Mouse (Mus musculus): ENCODE measurements around the gene Pdzrn4.

Pdzrn4 gene

DNA sequence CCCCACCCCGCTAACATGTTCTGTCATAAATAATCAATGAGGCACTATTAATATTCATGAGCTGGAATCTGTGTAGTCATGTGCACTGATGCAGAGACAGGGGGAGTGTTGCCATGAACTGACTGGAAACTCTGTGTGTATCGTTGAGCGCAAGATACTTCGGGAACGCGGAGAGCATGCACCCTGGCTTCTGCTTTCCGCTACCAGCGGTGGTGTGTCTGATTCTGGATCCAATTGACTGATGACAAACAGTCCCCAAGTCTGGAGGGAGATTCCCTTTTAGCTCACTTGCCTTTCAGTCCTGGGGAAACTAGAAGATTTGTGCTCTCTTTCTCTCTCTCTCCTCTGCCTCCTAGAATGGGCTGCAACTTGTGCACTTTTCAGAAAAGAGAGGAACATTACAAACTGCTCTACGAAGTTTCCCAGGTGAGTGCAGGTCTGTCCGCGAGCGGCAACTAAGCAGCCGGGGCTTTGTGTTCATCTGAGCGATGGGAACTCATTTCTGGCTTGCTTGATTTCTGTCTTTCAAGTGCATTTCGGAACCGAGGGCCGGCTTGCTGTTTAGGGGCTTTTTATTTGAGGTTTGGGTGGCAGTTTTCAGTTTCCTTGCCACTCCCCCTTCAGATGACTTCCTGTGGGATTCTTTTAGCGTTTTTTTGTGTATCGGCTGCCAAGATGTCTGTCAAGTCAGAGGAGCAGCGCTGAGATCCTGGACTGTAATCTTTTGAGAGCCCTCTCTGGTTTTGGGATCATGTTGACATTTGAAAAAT, 200.5 kb downstream of the Pdzrn4 start:
- peak in 1 of 2 experiments; percentile 10 for DNase-seq

DNA sequence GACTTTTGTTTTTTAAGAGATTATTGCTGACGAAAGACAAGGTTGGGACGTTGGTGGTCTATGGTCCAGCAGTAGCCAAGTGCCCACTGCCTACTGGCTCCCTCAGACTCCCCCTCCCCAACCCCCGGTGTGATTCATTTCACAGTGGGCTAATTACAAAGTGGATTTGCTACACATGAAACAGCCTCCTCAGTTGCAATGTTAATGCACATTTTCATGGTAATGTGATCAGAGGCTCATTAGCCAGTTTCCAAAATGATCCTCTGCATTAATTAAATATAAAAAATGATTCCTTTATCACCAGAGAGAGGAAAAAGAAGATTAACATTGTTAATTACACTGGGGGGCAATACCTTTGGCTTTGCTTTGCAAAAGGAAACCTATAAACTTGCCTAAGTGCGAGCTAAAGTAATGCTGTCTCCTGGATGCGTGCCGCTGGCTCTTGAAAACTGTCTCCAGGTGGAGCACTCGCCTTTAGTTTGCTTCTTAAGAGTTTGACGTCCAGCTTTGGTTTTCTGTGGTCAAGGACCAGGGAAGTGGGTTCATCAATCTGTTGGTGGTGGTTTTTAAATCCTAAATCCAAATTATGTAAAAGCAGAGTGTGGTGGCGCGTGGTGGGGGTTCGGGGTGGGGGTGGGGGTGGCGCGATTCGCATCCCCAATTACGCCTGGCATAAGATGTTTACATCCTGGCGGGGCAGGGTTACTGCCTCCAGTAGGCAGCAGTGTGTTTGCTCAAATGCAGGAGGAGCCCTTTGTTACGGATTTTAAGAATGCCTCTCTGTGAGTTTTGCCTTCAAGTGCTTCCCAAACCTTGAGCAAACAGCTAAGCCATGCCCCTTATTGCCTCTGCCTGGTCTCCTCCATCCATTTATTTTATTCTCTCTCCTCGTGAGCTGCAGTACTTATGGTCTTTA, 202.0 kb downstream of the Pdzrn4 start:
- DNase-seq, result peak; percentile 10 to 26

DNA sequence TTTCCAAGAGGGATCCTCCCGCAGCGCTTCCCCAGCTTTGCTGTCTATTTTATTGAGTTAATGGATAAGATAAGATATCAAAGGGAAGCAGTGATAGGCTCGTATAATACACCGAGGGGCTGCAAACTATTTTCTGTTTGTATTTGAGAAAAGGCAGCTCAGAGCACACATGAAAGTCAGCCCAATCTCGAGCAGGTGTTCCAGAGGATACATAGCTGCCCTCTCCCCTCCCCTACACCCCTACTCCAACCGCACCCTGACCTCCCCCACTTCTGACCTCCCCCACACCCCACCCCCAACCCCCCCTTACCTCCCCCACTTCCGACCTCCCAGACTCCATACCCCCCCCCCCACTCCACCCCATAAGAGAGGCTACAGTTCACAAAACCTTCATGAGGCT, 202.7 kb downstream of the Pdzrn4 start:
- DNase-seq, result no peak

DNA sequence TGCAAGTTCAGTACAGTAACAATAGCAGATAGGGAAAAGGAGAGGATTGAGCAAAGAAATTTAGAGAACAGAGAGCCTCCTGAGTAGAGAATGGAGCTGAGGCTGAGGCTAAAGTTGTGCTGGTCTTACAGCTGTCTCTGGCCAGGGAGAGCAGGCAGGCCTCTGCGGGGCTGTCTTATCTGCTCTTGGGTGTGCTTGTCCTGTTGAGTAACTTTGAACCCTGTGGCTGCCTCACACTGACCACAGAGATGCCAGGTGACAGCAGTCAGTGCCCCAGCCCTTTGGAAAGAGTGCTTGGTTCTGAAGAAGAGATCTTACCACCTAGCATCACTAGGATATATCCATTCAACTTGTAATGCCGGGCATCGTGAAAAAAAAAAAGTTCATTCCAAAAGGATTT, 214.2 kb downstream of the Pdzrn4 start:
- no peak for DNase-seq

DNA sequence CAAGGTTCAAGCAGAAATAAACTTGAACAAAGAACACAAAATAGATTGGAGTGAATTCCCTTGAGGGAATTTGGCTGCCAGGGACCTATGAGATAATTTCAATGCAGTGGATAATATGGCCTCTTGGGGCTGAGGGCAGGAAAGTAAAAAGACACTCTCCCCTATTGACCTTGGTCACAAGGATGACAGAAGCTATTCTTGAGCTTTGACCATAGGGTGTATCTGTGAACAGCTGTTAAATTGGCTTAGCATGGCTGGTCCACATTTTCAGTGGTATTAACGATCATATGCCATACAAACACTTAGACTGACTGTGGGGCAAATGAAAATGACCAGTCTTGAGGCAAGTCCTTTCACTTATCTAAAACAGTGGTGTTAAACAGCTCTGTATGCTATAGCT, 215.7 kb downstream of the Pdzrn4 start:
- DNase-seq, result no peak

DNA sequence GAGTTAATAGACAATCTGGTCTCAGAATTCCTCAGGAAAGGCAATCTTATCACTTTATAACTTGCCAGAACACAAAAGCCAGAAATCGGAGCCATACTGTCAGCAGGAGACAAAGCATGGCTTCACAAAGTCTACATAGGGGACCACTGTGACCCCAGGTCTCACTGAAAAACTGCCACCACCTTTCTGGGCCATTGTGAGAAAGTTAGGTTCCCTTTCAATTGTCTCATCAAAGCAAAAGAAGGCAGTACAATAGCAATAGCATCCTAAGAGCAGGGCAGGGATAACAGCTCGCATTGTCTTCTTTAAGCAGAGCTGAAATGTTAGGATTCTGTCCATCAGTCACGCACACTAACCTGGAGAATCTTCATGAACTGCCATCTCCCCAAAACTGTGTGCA, 216.5 kb downstream of the Pdzrn4 start:
- DNase-seq, result no peak

DNA sequence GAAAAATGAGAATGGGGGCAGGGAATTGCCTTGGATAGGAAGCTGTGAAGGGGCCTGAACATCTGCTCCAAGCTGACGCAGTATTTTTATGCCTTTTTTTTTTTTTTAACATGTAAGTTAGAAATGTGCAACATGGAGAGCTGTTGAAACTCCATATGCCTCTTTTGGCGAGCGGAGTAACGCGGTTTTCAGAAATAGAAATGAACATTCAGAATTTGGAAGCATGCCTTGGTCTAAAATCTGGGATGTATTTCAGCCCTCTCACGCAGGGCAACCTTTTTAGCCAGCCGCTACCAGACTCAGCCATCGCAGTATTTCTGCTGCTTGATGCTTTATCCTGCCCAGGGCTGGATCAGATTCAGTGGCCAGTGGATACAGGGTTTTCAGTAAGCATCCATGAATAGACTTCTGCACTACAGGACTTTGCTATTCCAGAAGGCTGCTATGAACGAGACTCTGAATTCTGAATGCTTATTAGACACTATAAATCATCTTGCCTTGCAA, 225.1 kb downstream of the Pdzrn4 start:
- DNase-seq, result peak; percentile 69 to 74

DNA sequence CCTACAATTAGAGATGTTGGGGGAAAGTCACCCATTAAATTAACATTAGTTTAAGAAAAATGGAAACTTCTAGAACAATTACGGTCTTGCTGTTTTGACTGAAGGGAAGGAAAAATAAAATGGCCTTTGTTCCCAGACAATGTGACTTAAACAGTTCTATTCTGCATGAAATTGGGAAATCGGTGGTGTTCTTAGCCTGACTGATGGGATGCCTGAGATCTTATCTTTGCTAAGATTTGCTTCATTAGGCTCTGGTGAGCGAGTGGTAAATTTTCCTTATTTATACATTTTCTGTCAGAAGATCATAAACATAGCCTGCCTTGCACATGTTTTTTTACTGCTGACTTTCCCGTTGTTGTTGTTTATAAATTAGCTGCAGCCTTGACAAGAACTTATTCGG, 225.6 kb downstream of the Pdzrn4 start:
- DNase-seq, result no peak

DNA sequence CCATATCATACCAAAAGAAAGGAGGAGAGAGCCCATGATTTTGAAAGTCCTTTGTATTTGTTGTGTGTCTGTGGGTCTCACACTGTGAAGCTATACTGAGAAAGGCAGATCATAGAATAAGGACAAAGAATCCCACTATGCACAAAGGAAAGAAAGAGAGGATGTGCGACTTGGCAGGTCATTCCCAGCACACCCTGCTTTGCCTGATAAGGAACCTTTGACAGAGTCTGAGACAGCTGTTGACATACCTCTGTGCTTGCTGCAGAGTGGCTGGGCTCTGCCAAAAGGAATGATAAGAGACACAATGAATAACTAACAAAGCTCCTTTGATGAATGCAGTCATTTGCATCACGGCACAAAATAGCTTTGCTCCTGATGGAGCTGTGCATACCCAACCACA, 232.5 kb downstream of the Pdzrn4 start:
- DNase-seq, result no peak

DNA sequence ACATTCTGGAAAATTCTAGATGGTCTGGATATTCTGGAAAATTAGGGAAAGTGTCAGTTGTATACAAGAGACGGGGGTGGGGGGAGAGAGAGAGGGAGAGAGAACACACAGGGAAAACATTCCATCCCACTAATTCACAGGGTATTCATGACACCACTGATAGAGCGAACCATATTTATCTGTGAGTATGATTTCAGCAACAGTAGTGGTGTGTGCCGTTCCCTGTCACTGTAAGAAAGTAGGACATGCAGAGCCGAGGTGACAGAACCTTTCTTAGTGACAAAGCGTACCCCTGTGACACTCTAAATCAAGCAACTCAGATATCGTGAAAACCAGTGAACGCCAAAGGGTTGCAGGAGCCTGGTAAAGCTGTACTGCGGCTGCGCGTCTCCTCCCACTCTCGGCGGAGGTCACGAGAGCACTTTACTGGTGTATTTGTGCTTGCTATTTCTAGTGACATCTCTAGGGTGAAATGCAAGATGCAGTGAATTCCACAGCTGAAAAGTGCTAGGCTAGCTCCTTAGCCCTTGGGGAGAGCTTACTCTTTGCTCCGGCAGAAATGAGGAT, 237.4 kb downstream of the Pdzrn4 start:
- DNase-seq, result no peak

DNA sequence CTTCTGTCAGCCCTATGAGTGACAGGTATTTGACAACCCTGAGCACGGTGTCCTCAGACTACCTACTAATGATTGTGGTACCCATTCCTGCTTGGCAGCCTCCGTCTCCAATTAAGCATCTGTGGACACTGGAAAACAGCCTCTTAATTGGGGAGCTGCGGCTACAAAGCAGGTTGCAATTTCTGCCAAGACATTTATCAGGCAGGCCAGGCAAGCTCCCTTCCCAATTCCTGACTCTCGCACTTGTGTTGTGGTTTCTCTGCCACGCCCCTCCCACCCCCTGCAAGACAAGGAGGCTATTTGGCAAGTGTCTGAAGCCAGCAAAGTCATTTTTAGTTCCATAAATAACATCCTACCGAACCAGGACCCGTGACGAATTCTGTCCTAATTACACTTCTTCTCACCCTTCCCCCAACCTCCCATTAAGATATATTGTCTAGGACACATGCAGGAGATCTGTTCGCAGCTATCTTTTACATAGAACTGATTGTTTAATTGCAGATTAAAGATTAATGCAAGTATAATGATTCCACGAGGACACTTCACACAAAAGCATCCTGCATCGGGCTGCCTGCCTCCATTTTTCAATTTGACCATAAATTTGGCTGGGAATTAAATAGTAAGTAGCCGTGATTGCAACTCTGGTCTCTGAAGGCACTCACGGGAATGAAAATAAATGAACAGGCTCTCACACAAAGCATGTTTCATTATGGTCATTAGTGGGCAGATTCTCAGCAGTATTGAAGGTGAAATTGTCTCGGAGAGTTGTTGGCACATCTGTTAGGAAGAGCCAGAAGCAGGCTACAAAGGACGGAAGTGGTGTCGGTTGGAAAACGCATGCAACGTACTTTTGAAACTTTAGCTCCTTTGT, 243.8 kb downstream of the Pdzrn4 start:
- no peak for DNase-seq

DNA sequence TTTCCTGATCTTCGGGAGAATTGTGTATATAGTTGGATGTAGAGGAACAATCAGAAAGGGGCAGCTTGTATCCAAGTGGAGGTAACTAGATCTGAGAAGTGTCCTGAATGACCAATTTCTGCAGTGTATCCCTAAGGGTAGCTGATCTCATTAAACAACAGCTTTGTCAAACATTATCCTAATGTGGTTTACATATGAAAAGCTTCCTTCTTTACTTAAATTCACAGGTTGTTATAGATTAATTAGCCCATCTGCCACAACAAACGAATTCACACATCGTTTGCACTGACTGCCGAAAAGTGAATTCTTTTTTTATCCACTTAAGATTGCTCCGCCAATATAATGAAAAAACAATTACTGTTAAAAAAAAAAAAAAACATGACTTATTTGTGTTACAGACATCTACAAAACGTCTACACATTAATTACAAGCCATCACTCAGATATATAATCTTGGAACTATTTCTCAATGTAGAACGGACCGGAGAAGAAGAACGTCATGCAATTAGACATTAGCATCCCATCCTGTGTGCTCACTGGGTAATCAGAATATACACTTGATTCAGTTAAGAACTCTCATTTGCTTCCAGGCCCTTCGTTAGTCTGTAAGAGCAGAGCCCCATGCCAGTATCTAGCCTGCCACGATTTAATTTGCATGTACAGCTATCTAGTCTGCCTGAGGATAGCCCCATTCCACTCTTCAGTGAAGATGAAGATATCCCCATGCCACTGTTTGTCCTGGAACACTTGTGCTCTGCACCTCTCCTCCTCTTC, 274.8 kb downstream of the Pdzrn4 start:
- no peak for DNase-seq

DNA sequence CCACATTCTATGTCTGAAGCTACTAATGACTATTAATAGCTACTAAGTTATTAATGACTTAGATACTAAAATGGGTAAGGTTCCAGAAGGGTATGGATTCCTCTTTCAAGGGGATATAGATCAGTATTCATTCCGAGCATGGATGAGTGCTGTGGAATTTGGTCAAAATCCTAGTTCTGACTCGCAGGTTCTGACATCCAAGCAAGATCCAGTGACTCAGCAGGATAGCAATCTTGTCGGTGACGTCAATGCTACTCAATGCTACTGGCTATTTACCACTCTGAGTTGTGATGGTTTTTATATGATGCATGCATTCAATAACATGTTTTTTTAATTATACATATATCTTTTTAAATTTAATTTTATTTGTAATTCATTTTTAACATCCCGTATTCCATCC, 279.4 kb downstream of the Pdzrn4 start:
- DNase-seq, result no peak

DNA sequence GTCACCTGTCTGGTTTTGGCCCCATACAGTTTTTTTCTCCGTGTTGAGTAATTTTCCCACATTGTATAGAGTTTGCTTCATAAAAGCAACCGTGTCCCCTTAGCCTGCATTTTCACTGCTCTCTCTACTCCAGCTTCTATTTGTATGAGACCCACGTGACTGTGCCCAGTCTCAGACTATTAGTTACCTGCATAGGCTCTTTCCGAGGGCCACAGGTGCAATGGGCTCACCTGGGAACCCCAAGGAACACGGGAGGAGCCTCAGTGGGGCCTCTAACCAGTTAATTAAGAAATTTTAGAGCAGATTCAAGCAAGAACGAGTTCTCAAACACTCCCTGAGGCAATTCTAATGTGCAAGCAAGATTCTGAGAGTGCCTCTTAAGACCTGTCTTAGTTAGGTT, 281.7 kb downstream of the Pdzrn4 start:
- DNase-seq, result no peak

DNA sequence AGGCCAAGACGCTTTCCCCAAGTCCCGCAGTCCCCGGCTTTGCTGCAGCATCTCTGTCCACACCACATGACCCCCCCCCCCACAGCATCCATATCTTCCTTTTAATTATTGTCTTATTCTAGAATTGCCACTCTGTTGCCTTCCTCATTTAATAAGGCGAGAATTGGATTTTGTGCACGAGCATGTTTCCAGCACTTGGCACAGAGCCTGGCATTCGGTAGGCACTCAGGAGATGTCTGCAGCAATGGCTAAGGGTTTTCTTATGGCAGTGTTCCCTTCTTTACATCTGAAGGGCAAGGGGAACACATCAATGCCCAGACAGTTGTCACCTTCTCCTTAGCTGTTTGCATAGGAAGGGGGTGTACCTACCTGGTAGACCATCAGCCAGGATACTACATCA, 282.9 kb downstream of the Pdzrn4 start:
- DNase-seq, result no peak

DNA sequence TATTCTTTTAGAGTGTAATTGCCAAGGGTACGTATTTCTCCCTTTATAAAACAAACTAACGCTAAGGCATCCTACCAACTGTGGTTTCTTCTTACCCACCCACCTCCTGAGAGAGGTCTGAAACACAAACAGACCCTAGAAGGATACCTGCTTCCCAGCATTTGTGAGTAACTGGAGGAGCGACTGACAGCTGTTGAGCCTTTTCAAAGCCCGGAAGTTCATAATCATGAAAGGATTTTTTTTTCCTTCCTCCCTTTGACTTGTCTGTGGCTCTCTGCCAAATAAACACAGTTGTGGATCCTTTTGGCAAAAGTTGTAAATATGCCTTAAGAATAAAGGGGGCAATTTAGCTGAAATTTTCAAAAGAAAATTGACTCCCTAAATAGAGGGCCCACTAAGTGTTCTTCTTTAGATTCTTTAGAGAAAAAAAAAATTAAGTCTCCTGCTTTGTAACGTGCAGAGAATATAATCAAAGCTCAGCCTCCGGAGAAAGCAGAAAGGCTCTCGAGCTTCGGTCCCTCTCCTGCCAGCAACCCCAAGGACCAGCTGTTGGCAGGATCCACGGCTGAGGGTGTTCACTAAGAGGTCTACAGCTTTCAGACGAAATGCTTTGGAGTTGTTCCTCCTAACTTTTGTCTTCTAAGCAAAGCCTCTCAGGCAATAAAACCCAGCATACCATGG, 299.7 kb downstream of the Pdzrn4 start:
- no peak for DNase-seq

DNA sequence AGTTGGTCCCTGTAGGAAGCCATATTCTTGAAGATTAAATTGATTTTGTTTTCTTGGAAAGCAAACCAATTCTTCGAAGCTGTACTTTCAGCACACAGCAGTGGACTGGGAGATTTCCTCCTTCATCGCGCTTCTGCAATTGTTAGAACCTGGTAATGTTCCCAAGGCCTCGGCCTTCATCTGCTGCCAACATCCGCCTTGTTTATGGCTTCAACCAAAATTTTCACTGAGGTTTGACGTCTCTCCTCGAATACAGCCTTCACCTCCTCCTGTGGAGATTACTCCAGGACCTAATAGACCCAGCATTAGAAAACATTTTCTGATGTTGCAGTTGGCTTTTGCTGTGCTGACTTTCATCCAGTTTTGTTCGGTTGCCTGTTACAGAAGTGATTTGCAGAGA, 307.5 kb downstream of the Pdzrn4 start:
- DNase-seq, result no peak

DNA sequence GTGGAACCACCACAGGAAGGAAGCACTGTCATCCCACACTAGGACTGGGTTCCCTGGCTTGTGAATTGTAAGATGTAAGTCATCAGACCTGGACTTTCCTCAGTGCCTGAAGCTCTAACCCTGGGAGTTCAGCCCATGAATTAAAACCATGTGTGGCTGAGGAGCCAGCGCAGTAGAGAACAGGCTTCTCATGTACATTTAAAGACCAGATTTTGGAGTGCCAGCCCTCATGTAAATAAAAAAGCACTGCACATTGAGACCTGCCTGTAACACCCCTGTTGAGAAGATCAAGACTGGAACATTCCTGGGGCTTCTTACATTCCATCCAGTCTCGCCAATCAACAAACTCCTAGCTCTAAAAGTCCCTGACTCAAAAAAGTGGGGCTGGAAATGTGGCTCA, 342.0 kb downstream of the Pdzrn4 start:
- no peak for DNase-seq

DNA sequence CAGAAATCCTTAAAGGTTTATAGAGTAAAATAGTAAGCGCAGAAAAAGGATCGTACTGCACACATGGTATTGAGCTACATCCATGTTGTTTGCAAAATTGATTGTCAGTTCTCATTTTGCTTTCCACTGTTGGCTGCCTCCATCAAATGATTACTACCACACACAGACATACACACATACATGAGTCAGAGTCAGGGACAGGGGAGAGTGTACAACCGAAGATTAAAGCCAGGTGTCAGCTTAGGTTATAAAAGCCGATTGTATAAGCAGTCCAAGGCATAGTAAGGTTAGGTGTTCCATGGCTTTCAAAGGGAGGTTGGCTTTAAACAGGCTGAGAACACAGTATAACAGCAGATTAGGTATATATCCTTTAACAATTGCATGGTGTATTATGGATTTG, 343.2 kb downstream of the Pdzrn4 start:
- DNase-seq, result no peak

DNA sequence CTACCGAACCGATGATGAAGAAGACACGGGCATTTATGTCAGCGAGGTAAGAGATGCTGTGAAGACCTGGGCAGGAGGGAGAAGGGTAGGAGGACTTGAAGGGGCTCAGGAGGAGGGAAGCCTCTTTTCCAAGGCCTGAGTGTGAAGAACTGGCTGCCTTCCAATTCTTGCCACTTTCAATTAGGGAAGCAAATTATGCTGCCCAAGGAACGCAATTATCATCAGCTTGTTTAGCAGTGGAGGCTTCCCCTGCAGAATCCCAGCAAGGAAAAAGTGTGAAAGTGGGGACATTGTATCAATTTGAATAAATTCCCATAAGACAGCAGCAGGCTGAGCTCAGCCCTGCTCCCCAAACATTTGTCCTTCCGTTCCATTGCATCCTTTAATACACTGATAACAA, 346.9 kb downstream of the Pdzrn4 start:
- no peak for DNase-seq

DNA sequence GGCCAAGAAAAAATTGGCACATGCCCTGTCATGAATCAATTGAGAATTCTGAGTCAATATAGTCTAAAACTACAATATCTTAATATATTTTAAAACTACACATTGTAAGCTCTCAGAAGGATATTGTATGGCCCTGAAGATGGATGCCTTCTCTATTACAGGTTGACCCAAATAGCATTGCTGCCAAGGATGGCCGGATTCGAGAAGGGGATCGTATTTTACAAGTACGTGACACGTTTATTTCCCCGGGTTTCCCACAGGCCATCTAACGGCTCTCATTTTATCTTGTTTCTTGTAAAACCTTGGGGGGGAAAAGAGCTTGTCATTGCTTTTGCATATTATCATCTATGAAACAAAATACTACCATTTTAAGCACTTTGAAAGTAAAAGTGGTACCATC, 349.4 kb downstream of the Pdzrn4 start:
- no peak for DNase-seq

Data from cerebellum, adult 18-20 months (tissue).